Mouse (Mus musculus): ENCODE results near the gene Dclk2. TPM values are rescaled to one million over a fixed set of nuclear protein-coding genes. Genes with fewer than 3 reads are reported as not detected.

Dclk2 gene
- 95.5 and 98.0 TPM in 2 replicates for polyA plus RNA-seq (2015; fragmentation: Nextera tagmentation; extraction: Ambion mirVana)

GRCm38 (mm10) chr3:86920343-86921083 is at the start of gene Dclk2:
Gene Dclk2, minus strand, starts transcription at chr3:86920852.
- peak within 1 kb of the TSS; percentile 68 for H3K4me2 ChIP-seq
- H3K4me3 ChIP-seq = peak within 1 kb of the TSS; percentile 58
- H3K27me3 ChIP-seq (replicated peaks) = no peaks in the 10 kb centered on the region
- H3K36me3 ChIP-seq (replicated peaks) = no peaks in the 10 kb centered on the region
- WGBS = under 1% methylated on average over 78 of the region's 91 CpGs
- H3K9me3 ChIP-seq = no peaks in the 10 kb centered on the region
- peaks cover 43% of the 10 kb centered on the region for H3K4me1 ChIP-seq
- ATAC-seq (replicated peaks) = peak; percentile 89
- peak within 1 kb of the TSS; percentile 95 for H3K27ac ChIP-seq
- peak within 1 kb of the TSS; percentile 93 for H3K9ac ChIP-seq

DNA sequence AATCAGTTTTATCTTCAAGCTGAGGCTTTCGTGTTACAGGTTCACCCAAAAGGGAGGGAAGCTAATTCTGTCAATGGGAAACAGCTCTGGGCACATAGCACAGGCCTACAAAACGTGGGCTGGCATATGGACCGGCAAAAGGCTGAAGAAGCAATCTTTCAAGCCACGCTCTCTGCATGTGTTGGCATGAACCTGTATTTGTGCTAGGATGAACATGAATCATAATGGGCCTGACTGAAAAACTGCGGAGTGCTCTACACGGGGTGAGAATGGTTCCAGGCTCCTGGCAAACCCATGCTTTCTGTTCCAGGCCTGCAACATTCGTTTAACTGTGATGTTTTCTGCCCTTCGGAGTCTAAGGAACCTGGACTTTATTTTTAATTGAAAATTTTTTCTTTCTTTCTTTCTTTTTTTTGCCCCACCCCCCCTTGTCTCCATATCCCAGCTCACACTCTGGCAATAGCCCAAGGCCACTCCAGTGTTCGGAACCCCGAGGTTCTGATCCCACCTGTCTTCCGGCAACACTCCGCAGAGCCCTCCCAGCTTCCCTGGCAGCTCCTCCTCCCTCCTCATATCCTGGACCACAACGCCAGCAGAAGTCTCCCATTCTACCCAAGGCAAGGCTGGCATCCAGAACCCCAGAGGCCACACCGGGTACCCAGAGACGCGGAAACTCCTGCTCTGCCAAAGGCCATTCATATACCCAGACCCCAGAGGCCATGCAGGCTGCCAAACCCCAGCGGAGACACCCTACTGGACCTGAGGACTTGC is 42.2 kb upstream of the Dclk2 start:
- WGBS = 89% methylated on average over 17 of the region's 17 CpGs
- no peaks in the 10 kb centered on the region for H3K36me3 ChIP-seq (replicated peaks)
- H3K9ac ChIP-seq = no peak overlapping the region
- H3K4me2 ChIP-seq = no peak overlapping the region
- no peak overlapping the region for H3K27ac ChIP-seq
- ATAC-seq (replicated peaks) = no peak
- no peaks in the 10 kb centered on the region for H3K27me3 ChIP-seq (replicated peaks)
- no peaks in the 10 kb centered on the region for H3K9me3 ChIP-seq
- H3K4me1 ChIP-seq = no peaks in the 10 kb centered on the region
- H3K4me3 ChIP-seq = no peak overlapping the region

DNA sequence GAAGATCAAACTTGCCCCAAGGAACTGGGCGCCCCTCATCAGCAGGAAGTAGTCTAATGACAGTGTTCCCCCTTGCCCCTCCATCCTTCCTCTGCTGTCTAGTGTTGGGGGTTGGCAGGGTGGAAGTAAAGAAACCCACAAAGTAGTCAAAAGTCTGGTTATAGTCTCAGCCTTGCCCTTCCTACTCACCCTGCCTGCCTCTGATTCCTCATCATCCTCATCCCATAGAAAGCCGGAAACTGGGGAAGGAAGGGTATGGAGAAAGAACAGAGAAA is 40.7 kb upstream of the Dclk2 start:
- Histone ChIP-seq H3K27ac (no peak overlapping the region), H3K9me3 (no peaks in the 10 kb centered on the region), H3K4me2 (no peak overlapping the region), H3K4me1 (no peaks in the 10 kb centered on the region), H3K9ac (no peak overlapping the region), H3K4me3 (no peak overlapping the region), H3K27me3 (replicated peaks) (no peaks in the 10 kb centered on the region), H3K36me3 (replicated peaks) (no peaks in the 10 kb centered on the region)
- WGBS = 94% methylated on average over 2 of the region's 2 CpGs
- ATAC-seq (replicated peaks) = no peak

DNA sequence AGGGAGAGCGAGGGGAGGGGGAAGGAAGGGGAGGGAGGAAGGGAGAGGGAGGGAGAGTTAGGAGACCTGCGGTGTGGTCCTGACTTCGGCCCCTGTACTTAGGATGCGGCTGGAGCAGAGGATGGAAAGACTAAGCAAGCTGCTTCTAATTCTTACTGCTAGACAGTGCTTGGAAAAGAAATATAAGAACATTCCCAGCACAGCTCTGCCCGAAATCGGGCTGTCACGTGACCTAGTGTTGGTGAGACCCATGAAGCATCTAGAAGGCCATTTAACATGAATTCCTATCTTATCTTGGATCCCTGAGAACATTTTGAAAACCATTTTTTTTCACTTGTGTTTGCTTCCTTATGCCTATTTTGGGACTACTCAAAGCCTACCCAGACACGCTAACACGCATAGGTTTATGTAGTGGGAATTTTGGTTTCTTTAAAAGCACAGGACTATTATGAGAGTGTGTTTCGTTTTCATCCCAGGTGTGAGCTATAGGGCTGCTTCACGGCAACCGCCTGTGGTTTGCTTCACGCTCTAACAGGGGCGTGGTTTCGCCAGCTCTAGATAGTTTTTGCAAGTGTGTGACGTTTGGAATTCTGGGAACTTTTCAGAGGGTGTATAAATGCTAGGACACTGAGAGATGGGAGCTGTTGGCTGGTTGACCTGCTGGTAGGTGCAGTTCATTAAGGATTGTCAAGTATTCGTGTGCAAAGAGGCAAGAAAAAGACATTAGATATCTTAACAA is 40.2 kb upstream of the Dclk2 start:
- Histone ChIP-seq H3K27me3 (replicated peaks) (no peaks in the 10 kb centered on the region), H3K4me2 (no peak overlapping the region), H3K4me3 (no peak overlapping the region), H3K27ac (no peak overlapping the region), H3K9ac (no peak overlapping the region), H3K9me3 (no peaks in the 10 kb centered on the region), H3K36me3 (replicated peaks) (no peaks in the 10 kb centered on the region), H3K4me1 (no peaks in the 10 kb centered on the region)
- no peak for ATAC-seq (replicated peaks)
- WGBS = 90% methylated on average over 17 of the region's 17 CpGs

DNA sequence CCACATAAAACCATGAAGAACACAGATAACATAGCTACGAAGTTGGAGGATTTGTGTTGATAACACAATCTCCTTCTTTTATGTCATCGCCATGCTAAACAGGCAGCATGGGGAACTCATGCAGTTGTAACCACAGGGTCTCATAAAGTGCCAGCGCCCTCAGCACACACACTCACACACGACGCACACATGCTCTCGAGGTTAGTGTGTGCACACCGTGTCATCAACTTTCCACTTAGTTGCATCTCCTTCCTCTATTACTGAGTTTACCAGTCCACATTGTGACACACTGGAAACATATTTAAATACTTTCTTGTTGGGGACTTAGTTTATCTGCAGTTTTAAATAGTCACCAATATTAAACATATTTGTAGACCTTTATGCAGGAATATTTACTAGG is 38.4 kb upstream of the Dclk2 start:
- Histone ChIP-seq H3K27ac (no peak overlapping the region), H3K27me3 (replicated peaks) (no peaks in the 10 kb centered on the region), H3K4me3 (no peak overlapping the region), H3K36me3 (replicated peaks) (no peaks in the 10 kb centered on the region), H3K4me1 (no peaks in the 10 kb centered on the region), H3K9me3 (no peaks in the 10 kb centered on the region), H3K4me2 (no peak overlapping the region), H3K9ac (no peak overlapping the region)
- 89% methylated on average over 7 of the region's 7 CpGs for WGBS
- no peak for ATAC-seq (replicated peaks)

DNA sequence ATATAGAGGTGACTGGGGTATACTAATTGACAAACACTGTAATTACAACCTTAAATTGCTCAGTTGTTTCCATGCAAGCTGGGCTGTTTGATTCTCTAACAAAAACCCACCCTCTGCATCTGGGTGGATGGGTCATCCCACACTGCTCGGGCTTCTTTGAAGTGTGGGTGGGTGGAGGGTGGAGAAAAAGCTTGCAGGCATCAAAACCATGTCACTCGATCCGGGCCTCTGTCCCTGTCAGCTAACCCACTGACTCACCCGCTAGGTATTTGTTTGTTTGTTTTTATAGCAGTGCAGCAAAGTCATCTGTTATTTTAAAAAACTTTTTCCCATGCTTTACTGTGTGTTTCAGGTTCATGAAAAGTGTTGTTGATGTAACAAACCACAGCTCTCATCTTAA is 34.7 kb upstream of the Dclk2 start:
- Histone ChIP-seq H3K4me1 (no peaks in the 10 kb centered on the region), H3K4me3 (no peak overlapping the region), H3K9me3 (no peaks in the 10 kb centered on the region), H3K4me2 (no peak overlapping the region), H3K9ac (no peak overlapping the region), H3K27ac (no peak overlapping the region), H3K27me3 (replicated peaks) (no peaks in the 10 kb centered on the region), H3K36me3 (replicated peaks) (no peaks in the 10 kb centered on the region)
- 54% methylated on average over 4 of the region's 4 CpGs for WGBS
- no peak for ATAC-seq (replicated peaks)

- H3K9ac ChIP-seq = no peak overlapping the region
- H3K27me3 ChIP-seq (replicated peaks) = no peaks in the 10 kb centered on the region
- H3K4me3 ChIP-seq = no peak overlapping the region
- no peaks in the 10 kb centered on the region for H3K36me3 ChIP-seq (replicated peaks)
- ATAC-seq (replicated peaks) = no peak
- no peaks in the 10 kb centered on the region for H3K9me3 ChIP-seq
- H3K4me1 ChIP-seq = no peaks in the 10 kb centered on the region
- H3K27ac ChIP-seq = no peak overlapping the region
- whole genome bisulfite sequencing = 56% methylated on average over 1 of the region's 1 CpGs
- no peak overlapping the region for H3K4me2 ChIP-seq
These were observed 33.9 kb upstream of the Dclk2 start for GRCm38 (mm10) chr3:86954521-86954920.

DNA sequence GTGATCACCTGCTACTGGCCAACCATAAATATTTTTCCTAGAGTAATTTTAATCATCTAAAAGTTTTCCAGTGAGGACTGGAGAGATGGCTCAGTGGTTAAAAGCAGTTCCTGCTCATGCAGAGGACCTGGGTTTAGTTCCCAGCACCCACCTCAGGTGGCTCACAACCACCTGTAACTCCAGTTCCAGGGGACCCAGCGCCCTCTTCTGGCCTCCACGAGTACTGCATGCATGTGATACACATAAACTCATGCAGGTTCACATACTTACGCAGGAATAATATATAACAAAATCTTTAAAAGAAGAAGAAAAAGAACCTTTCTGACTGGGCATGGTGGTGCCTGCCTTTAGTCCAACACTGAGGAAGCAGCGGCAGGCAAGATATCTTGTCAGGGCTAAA is 33.2 kb upstream of the Dclk2 start:
- no peaks in the 10 kb centered on the region for H3K36me3 ChIP-seq (replicated peaks)
- no peak overlapping the region for H3K27ac ChIP-seq
- H3K27me3 ChIP-seq (replicated peaks) = no peaks in the 10 kb centered on the region
- 84% methylated on average over 4 of the region's 4 CpGs for WGBS
- H3K4me1 ChIP-seq = no peaks in the 10 kb centered on the region
- H3K9ac ChIP-seq = no peak overlapping the region
- no peak overlapping the region for H3K4me2 ChIP-seq
- no peaks in the 10 kb centered on the region for H3K9me3 ChIP-seq
- no peak for ATAC-seq (replicated peaks)
- H3K4me3 ChIP-seq = no peak overlapping the region

DNA sequence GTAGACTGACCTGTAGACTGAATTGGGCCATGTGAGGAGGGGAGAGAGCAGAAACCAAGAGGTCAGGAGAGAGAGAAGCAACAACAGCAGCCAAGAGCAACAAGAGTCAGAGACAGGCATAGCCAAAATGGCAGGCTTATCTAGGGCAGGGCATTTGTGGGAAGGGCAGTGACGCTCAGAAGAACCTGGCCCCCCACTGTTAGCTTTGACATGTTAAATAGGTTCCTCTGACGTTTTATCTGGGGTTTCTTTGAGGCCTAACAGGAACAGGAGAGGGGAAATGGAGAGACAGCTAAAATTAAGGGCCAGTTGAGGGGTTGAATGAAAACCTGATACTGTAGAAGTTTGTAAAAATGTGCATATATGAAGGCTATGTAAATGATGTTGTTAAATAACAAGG is 30.0 kb upstream of the Dclk2 start:
- ATAC-seq (replicated peaks) = no peak
- H3K27me3 ChIP-seq (replicated peaks) = no peaks in the 10 kb centered on the region
- no peak overlapping the region for H3K4me3 ChIP-seq
- no peak overlapping the region for H3K27ac ChIP-seq
- H3K9ac ChIP-seq = no peak overlapping the region
- no peaks in the 10 kb centered on the region for H3K4me1 ChIP-seq
- no peaks in the 10 kb centered on the region for H3K9me3 ChIP-seq
- WGBS = 23% methylated on average over 2 of the region's 2 CpGs
- H3K36me3 ChIP-seq (replicated peaks) = no peaks in the 10 kb centered on the region
- H3K4me2 ChIP-seq = no peak overlapping the region

DNA sequence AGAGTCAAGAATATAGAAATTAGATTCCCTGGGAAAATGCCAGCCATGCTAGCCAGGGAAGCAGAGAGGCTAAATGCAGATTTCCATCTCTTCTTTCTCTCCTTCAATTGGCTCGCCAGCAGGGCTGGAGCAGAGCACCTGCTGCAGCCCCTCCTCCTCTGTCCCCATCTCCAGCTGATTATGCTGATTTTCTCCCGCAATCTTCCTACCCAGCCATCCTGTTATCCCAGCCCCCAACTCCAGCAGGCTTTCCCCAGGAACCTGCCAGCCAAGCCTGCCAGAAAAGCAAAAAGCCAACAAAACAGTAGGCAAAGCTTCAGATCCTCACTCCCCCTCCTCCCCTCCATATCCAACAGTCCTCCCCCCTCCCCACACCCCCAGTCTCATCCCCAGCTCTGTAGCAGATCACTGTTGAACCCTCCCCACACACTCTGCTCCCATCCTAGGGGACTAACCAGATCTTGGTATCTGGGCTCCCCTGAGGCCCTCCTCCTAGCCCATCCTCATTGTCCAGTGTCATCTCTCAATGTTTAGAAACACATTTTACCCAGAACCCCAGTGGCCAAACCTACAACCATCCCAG is 15.7 kb upstream of the Dclk2 start:
- Histone ChIP-seq H3K27ac (peak overlapping the region; percentile 55), H3K27me3 (replicated peaks) (no peaks in the 10 kb centered on the region), H3K36me3 (replicated peaks) (no peaks in the 10 kb centered on the region), H3K4me3 (no peak overlapping the region), H3K9me3 (no peaks in the 10 kb centered on the region), H3K4me2 (no peak overlapping the region), H3K4me1 (peaks cover 8% of the 10 kb centered on the region; the same call in 1 of the 2 replicates), H3K9ac (no peak overlapping the region)
- ATAC-seq (replicated peaks) = peak; percentile 89
- WGBS = 4% methylated on average over 2 of the region's 2 CpGs

DNA sequence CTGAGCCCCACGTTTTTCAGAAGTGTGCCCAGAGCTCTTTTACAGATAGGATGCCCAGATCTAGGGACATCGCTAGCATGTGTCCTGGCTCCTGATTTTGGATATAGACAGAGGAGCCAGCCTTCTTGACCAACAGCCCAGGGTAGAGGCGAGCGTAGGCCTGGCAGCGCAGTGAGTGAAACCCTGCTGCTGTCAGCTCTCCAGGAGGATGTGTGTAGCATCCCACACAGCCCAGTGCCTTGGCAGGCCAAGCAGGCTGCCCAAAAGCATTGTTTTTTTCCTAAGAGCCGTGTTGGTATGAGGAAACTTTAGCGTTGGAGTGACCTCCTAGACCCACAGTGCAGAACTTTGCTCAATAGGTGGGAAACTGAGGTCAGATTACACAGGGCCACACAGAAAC is 12.8 kb upstream of the Dclk2 start:
- Histone ChIP-seq H3K9me3 (no peaks in the 10 kb centered on the region), H3K4me2 (no peak overlapping the region), H3K27ac (no peak overlapping the region), H3K36me3 (replicated peaks) (no peaks in the 10 kb centered on the region), H3K27me3 (replicated peaks) (no peaks in the 10 kb centered on the region), H3K9ac (no peak overlapping the region), H3K4me1 (peaks cover 8% of the 10 kb centered on the region; the same call in 1 of the 2 replicates), H3K4me3 (no peak overlapping the region)
- ATAC-seq (replicated peaks) = no peak
- 87% methylated on average over 7 of the region's 7 CpGs for WGBS

GRCm38 (mm10) chr3:86923686-86924085 is 3.0 kb upstream of the Dclk2 start:
- Histone ChIP-seq H3K9ac (no peak overlapping the region), H3K4me1 (peaks cover 11% of the 10 kb centered on the region), H3K27me3 (replicated peaks) (no peaks in the 10 kb centered on the region), H3K9me3 (no peaks in the 10 kb centered on the region), H3K36me3 (replicated peaks) (no peaks in the 10 kb centered on the region), H3K4me2 (no peak overlapping the region), H3K4me3 (no peak overlapping the region), H3K27ac (no peak overlapping the region)
- no peak for ATAC-seq (replicated peaks)
- WGBS = 89% methylated on average over 10 of the region's 10 CpGs

Measured in midbrain, embryonic 15.5 days (tissue).